Mouse (Mus musculus): Measurements from ENCODE around the gene Scn5a. TPM values are rescaled to one million over a fixed set of nuclear protein-coding genes. Genes with fewer than 3 reads are reported as not detected.

Gene Scn5a
- polyA plus RNA-seq, 1 experiment from 2014 or later: 0.79 TPM

DNA sequence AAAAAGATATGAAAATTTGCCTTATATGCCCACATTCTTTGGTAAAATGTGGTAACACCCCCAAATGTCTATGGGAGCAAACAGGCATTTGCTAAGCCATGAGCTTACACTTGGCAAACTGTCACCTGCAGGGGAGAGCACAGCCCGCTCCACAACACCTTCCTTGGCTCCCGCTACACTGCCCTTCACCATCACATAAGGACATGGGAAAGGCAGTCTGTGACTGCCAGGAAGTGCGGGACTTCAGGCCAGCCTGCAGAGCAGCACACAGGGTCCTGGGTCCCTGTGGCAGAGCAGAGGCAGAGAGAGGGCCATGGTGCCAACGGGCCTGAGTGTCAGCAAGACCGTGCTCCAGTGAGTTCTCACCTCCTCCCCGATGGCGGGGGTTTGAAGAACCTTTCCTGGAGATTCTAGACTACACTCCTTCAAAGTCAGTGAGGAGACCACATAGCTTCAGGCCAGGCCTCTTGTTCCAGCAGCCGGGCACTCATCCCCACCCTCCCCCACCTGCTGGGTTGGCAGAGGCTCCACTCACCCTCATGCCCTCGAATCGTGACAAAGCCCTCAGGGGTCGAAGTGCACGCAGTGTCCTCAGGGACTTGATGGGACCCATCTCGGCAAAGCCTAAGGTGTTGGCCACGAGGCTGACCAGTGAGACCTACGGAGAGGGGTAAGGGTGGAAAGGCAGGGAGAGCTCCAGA is 81.1 kb downstream of the Scn5a start:
- Histone ChIP-seq H3K4me1 (0 out of 2 replicates have a peak, but pooled peaks cover 3% of the 10 kb centered on the region), H3K27ac (replicated peaks) (no peak overlapping the region), H3K36me3 (no peaks in the 10 kb centered on the region), H3K4me3 (no peak overlapping the region), H3K27me3 (no peaks in the 10 kb centered on the region), H3K9ac (replicated peaks) (no peak overlapping the region), H3K9me3 (no peaks in the 10 kb centered on the region), H3K4me2 (replicated peaks) (no peak overlapping the region)
- 91% methylated on average over 15 of the region's 15 CpGs for WGBS
- no peak for ATAC-seq (replicated peaks)

DNA sequence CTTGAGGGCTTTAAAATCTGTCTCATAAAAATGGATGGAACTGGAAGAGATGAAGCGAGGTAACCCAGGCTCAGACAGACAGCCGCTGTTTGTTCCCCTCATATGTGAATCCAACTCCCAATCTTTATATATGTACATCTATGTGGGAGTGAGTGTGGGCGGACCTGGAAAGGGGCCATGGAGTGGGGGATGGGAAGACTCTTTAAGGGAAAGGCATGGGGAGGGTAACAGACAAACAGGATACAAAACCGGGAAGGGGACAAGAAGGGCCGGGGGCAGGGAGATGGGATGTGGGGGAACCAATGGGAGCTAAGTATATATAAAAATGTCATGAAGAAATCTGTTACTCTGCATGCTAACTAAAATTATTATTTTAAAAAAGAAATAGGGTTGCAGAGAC is 81.9 kb downstream of the Scn5a start:
- H3K9me3 ChIP-seq: no peaks in the 10 kb centered on the region
- no peaks in the 10 kb centered on the region for H3K27me3 ChIP-seq
- H3K9ac ChIP-seq (replicated peaks): no peak overlapping the region
- no peaks in the 10 kb centered on the region for H3K36me3 ChIP-seq
- H3K4me3 ChIP-seq: no peak overlapping the region
- no peak overlapping the region for H3K4me2 ChIP-seq (replicated peaks)
- no peak overlapping the region for H3K27ac ChIP-seq (replicated peaks)
- H3K4me1 ChIP-seq: 0 out of 2 replicates have a peak, but pooled peaks cover 3% of the 10 kb centered on the region
- 64% methylated on average over 5 of the region's 5 CpGs for WGBS
- no peak for ATAC-seq (replicated peaks)

DNA sequence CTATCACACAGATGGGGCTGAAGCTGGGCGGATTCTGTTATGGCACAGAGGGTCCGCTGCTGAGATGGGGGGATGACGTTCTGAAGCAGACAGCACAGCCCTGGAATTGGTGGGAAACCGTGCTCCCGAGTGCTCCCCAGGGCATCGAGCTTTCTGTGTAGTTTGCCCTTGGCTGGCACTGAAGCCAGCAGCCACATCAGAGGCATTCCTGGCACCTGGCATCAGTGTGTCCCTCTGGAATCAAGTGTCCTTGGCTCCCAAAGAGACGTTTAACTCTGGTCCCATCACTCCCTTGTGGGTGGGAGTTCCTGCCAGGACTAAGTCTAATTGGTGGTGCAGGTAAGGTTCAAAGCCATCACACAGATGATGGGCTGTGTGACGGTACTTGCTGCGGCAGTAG is 82.5 kb downstream of the Scn5a start:
- Histone ChIP-seq H3K4me3 (no peak overlapping the region), H3K36me3 (no peaks in the 10 kb centered on the region), H3K9me3 (no peaks in the 10 kb centered on the region), H3K9ac (replicated peaks) (no peak overlapping the region), H3K27ac (replicated peaks) (no peak overlapping the region), H3K4me2 (replicated peaks) (no peak overlapping the region), H3K4me1 (0 out of 2 replicates have a peak, but pooled peaks cover 3% of the 10 kb centered on the region), H3K27me3 (no peaks in the 10 kb centered on the region)
- WGBS: 85% methylated on average over 9 of the region's 9 CpGs
- no peak for ATAC-seq (replicated peaks)

DNA sequence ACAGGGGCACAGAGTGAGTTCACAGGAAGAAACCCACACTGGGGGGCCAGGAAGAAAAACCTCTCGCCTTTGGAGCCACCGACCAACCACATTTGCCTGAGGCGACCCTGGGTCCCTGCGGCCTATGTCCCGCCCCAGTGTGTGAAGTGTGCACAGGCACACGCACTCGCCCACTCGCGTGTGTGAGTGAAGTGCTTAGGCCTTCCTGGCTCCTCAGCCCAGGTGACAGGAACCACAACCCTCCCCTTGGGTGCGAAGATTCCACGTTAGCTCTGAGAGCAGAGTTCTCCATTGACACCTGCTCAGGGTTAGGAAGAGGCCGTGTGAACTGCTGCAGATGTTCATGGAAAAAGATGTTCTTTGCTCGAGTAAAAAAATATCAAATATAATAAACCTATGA is 93.9 kb downstream of the Scn5a start:
- 93% methylated on average over 13 of the region's 13 CpGs for WGBS
- Histone ChIP-seq H3K9ac (replicated peaks) (no peak overlapping the region), H3K4me2 (replicated peaks) (no peak overlapping the region), H3K36me3 (no peaks in the 10 kb centered on the region), H3K4me3 (no peak overlapping the region), H3K27ac (replicated peaks) (no peak overlapping the region), H3K4me1 (peaks cover 9% of the 10 kb centered on the region), H3K9me3 (no peaks in the 10 kb centered on the region), H3K27me3 (no peaks in the 10 kb centered on the region)
- no peak for ATAC-seq (replicated peaks)

DNA sequence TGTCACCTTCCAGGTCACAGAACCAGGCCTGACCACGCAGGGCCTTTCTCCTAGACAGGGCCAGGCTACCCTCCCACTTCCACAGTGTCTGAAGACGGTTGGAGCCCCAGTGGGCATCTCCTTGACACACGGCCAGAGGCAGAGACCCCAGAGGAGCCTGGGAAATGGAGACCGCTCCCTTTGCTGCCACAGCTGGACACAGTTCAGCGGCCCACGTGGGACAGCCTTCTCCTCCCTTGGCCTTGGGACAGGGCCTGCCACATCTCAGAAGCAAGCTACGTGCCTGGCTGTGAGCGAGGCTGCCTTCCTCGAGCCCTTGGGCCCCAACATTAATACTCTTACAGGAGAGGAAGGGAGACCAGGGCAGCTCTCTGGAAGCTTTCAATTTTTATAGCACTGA is 94.4 kb downstream of the Scn5a start:
- WGBS: 72% methylated on average over 9 of the region's 9 CpGs
- no peak overlapping the region for H3K27ac ChIP-seq (replicated peaks)
- no peaks in the 10 kb centered on the region for H3K9me3 ChIP-seq
- 0 out of 2 replicates have a peak, but pooled peaks have one; percentile 43 for ATAC-seq (replicated peaks)
- no peak overlapping the region for H3K9ac ChIP-seq (replicated peaks)
- H3K4me1 ChIP-seq: peaks cover 9% of the 10 kb centered on the region
- no peaks in the 10 kb centered on the region for H3K27me3 ChIP-seq
- no peak overlapping the region for H3K4me3 ChIP-seq
- no peak overlapping the region for H3K4me2 ChIP-seq (replicated peaks)
- H3K36me3 ChIP-seq: no peaks in the 10 kb centered on the region

DNA sequence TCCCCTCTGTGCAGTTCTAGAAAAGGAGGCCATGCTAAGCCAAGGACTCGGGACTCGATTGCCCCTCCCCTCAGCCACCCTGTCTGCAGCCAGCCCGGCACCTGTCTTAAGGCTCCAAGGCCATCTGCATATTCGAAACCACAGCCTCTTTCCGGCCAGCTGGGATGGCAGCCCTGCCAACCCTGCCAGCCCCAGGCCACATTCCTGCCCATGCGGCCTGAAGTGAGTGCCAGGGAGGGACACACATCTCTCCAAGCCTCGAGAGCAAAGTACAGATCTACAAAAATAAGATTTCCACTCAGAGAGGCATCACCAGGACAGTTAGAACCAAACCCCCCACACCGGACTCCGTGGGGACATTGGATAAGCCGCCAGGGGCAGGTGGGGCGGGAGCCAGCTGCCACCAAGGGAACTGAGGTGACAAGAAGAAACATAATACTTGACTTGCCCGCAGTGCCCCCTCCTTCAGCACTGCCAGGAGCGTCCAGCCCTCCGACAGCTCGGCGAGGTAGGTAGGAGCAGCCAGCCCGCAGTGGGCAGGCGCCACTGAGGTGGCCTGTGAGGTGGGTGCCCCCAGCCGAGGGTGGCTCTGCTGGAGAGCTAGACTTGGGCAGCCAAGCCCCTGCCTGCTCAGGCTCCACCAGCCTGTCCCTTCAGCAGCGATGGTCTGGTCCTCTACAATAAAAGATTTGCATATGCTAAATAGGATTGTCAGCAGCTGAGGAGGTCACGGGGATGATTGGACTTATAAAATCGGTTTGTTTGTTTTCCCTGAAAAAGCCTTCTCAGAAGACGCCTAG is 95.1 kb downstream of the Scn5a start:
- peak; percentile 53; the same call in 1 of the 2 replicates for ATAC-seq (replicated peaks)

DNA sequence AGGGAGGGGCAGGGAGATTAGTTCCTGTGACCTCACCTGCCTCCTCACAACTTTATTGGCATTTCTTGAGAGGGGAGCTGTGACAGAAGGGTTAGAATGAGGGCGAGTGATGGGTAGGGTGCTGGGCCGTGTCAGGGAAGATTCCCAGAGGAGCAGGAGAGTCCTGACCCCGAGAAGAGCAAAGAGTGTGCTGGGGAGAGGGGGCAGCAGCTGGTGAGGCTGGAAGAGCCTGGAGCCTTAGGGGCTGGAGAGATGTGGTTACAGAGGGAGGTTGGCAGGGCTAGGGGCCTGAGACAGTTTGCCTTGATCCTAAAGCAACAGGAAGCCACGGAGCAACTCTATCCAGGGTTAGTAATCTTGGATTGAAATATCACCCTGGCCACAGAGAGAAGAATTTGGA is 97.2 kb downstream of the Scn5a start:
- H3K4me2 ChIP-seq (replicated peaks): no peak overlapping the region
- no peak for ATAC-seq (replicated peaks)
- no peak overlapping the region for H3K4me3 ChIP-seq
- WGBS: 90% methylated on average over 4 of the region's 4 CpGs
- peaks cover 20% of the 10 kb centered on the region for H3K4me1 ChIP-seq
- H3K36me3 ChIP-seq: no peaks in the 10 kb centered on the region
- H3K27me3 ChIP-seq: no peaks in the 10 kb centered on the region
- no peak overlapping the region for H3K27ac ChIP-seq (replicated peaks)
- no peak overlapping the region for H3K9ac ChIP-seq (replicated peaks)
- no peaks in the 10 kb centered on the region for H3K9me3 ChIP-seq

More for the DNA sequence above, 95.1 kb downstream of the Scn5a start:
- WGBS: 46% methylated on average over 23 of the region's 23 CpGs
- Histone ChIP-seq H3K4me3 (no peak overlapping the region), H3K27ac (replicated peaks) (no peak overlapping the region), H3K9me3 (no peaks in the 10 kb centered on the region), H3K9ac (replicated peaks) (no peak overlapping the region), H3K4me2 (replicated peaks) (no peak overlapping the region), H3K36me3 (no peaks in the 10 kb centered on the region), H3K4me1 (peaks cover 12% of the 10 kb centered on the region), H3K27me3 (no peaks in the 10 kb centered on the region)

DNA sequence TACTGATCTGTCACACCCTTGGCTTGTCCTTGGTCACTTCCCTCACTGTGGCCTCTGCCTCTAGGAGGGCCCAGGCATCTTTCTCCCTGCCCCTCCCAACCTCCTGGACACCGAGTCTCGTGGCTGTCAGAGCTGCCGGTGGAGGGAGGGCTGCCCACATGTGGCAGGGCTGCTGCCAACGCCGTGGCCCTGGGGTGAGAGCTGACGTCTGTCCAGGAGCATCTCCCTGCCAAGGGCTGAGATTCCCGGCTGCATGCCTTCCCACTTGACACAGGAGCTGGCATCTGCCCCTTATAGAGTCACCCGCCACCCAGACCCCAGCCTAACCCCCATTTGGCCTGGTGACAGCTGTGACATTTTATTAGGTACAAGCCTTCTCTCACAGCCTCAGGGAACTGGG is 99.5 kb downstream of the Scn5a start:
- Histone ChIP-seq H3K4me1 (peaks cover 20% of the 10 kb centered on the region), H3K36me3 (no peaks in the 10 kb centered on the region), H3K9me3 (no peaks in the 10 kb centered on the region), H3K4me3 (no peak overlapping the region), H3K4me2 (replicated peaks) (no peak overlapping the region), H3K9ac (replicated peaks) (no peak overlapping the region), H3K27ac (replicated peaks) (no peak overlapping the region), H3K27me3 (no peaks in the 10 kb centered on the region)
- ATAC-seq (replicated peaks): no peak
- WGBS: 72% methylated on average over 8 of the region's 8 CpGs

DNA sequence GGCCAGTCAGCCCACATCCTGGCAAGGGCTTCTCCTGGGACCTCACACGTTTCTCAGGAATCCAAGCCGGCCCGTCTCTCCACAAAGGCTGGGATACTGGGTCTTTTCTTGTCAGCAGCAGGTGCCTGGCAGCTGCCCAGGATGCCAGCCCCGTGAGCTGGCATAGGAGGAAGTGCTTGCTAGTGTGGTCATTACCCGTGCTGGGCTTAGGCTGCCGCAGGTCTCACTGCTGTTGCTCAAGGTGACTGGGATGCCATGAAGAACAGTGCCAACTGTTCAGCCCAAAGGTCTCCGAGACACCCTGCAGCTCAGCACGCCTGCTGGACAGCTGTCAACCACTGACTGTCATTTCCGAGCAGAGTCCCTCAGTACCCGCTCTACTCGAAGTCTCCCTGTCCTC is 100.5 kb downstream of the Scn5a start:
- H3K27me3 ChIP-seq: no peaks in the 10 kb centered on the region
- no peaks in the 10 kb centered on the region for H3K36me3 ChIP-seq
- H3K27ac ChIP-seq (replicated peaks): no peak overlapping the region
- 52% methylated on average over 11 of the region's 11 CpGs for WGBS
- peaks cover 12% of the 10 kb centered on the region; the same call in 1 of the 2 replicates for H3K4me1 ChIP-seq
- H3K4me3 ChIP-seq: no peak overlapping the region
- H3K9ac ChIP-seq (replicated peaks): no peak overlapping the region
- no peaks in the 10 kb centered on the region for H3K9me3 ChIP-seq
- no peak for ATAC-seq (replicated peaks)
- H3K4me2 ChIP-seq (replicated peaks): no peak overlapping the region

DNA sequence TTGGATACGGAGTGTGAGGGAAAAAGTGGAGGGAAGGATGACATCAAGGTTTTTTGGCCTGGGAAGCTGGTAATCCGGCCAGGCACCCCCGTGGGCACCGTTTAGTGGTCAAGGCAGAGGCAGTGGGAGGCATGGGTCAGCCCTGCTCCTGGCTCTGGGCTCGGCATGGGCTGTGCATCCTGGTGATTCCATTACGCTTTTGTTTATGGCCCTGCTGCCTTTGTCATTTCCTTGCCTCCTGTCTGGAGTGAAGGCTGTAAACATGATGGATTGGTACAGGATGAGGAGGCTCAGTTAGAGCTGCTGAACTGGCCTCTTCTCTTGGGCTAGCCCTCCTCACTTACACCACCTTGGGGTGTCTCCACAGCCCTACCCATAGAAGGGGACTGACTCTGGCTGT is 101.1 kb downstream of the Scn5a start:
- Histone ChIP-seq H3K27ac (replicated peaks) (no peak overlapping the region), H3K9ac (replicated peaks) (no peak overlapping the region), H3K4me1 (peaks cover 11% of the 10 kb centered on the region; the same call in 1 of the 2 replicates), H3K27me3 (no peaks in the 10 kb centered on the region), H3K36me3 (no peaks in the 10 kb centered on the region), H3K4me3 (no peak overlapping the region), H3K4me2 (replicated peaks) (no peak overlapping the region), H3K9me3 (no peaks in the 10 kb centered on the region)
- ATAC-seq (replicated peaks): no peak
- WGBS: 51% methylated on average over 6 of the region's 6 CpGs

DNA sequence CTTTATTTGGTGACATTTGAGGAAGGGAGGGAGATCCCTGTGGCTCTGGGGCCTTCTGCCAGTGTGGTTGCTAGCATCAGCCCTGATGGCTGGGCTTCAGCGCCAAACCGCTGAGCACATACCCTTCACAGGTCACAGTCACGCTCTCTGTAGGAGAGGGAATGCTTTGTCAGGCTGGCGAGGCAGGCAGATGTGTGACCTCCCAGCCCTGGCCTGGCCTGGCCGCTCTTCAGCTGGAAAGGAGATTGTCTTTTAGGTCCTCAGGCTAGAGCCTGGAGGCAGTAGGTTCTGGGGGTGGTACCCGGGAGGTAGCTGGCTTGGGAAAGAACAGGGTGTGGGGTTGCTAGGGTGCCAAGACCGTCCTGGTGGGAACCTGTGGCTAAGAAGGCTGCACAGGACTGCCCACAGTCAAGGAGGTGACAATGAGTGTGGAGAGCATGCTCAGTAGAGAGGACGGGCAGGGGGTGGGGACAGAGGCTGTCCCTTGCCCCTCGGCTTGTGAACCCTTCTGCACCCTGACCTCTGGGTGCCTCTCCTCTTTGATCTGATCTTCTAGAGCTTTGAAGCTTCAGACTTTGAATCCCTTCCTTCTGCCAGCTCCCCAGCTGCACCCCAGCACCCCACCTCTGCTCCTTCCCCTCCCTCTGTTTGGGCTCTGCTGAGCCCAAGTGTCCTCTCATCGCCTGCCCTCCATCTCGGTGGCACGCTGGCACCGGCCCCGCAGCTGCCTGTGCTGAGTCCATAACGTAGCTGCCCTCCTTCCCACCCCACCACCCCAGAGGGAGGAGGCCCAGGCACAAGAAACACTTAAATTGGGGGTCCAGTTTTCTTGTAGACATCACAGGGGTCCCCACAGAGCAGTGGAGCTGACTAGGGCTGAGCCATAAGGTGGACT is 103.9 kb downstream of the Scn5a start:
- Histone ChIP-seq H3K4me3 (no peak overlapping the region), H3K4me2 (replicated peaks) (no peak overlapping the region), H3K9me3 (no peaks in the 10 kb centered on the region), H3K36me3 (no peaks in the 10 kb centered on the region), H3K27ac (replicated peaks) (no peak overlapping the region), H3K27me3 (no peaks in the 10 kb centered on the region), H3K9ac (replicated peaks) (no peak overlapping the region), H3K4me1 (peaks cover 11% of the 10 kb centered on the region; the same call in 1 of the 2 replicates)
- WGBS: 77% methylated on average over 15 of the region's 15 CpGs
- no peak for ATAC-seq (replicated peaks)
